Mouse (Mus musculus) megakaryocyte progenitor cell, adult 5-6 weeks (primary cell): ENCODE measurements around the gene Camk2b. TPM values are rescaled to one million over a fixed set of nuclear protein-coding genes. Genes with fewer than 3 reads are reported as not detected.
A peak's percentile ranks its signal among the peaks of the same experiment; 100 is the strongest.
"Not testable (repeated sequence)": the region's sequence is repeated elsewhere in the genome, so short reads cannot be mapped to it uniquely, and the experiment has no call there.

Experiments
- ATAC-seq: replicated peaks from 2 replicates; pipeline ENCODE4 v1.8.0; 2016; ENCODE audit warnings: mild to moderate bottlenecking, moderate TSS enrichment, inconsistent platforms; ENCODE audit not compliant: poor library complexity
- total RNA-seq, 2 experiments: library from RNA; stranded (forward) in 1 of 2; stranded (reverse) in 1 of 2; fragments of 157-497, 149-512 nt in 1 of 2; fragments of 200-1000 nt in 1 of 2; gene quantifications; 2 replicates each; pipeline versions ENCODE4 v1.2.3 to v1.2.4; 2015 to 2017

Camk2b gene
- total RNA-seq, 2 experiments from 2014 or later: 0.83 to 1.8 TPM

- peak; percentile 93 for ATAC-seq
These were observed 116.4 kb downstream of the Camk2b start, which contains the start of gene Gck for GRCm38 (mm10) chr11:5949586-5950352. Gene Gck, minus strand, starts transcription at chr11:5950081.

DNA sequence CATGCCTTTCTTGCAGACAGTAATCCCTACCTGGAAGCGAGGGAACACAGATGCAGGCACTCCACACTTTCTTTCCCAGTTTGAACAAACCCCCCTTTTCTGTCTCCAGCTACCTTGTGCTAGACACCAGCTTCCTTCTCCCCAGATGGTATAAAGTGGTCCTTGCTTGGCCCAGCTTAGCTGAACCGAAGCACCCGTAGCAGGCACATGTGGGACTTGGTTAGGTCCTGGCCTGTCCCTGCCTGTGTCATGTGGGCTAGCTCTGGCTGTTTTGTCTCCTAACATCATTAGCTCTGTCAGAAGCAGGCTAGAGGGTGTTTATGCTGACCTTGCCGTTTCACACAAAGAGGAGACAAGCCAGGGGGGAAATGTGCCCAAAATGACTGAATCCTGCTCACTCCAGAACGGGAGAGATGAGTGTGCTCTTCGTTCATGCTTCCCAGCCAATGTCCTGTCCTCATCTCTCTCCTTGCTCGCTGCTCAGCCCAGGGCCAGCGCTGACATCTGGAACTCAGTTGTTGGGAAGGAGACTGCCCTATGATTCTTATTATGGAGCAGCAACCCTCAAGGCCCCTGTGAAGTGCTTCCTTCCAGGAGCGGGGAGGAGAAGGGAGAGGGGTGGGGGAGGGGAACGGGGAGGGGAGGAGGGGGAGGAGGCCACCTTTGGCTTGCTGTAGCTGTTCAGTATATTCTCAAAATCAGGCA lies 117.5 kb downstream of the Camk2b start:
- no peak for ATAC-seq

- no peak for ATAC-seq
These were observed 118.4 kb downstream of the Camk2b start for GRCm38 (mm10) chr11:5947796-5948195.

- ATAC-seq: no peak
These were observed 121.1 kb downstream of the Camk2b start for GRCm38 (mm10) chr11:5945096-5945495.

- no peak for ATAC-seq
These were observed 123.2 kb downstream of the Camk2b start for GRCm38 (mm10) chr11:5942966-5943365.

DNA sequence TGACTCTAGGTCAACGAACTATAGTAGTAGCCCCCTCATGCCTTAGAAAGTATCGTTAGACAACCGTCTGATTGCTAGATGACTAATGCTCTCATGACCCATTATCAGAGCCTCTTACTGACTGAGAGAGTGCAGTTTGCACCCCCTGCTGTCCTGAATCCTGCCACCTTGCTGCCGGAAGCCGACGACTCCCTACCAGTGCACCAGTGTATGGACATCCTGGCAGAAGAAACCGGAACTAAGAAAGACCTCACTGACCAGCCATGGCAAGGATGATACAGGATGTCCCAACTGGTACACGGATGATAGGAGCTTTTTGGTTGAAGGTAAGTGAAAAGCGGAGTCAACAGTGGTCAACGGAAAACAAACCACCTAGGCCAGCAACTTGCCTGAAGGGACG lies 131.6 kb downstream of the Camk2b start:
- ATAC-seq: not testable (repeated sequence)

GRCm38 (mm10) chr11:5931947-5932346 lies 134.2 kb downstream of the Camk2b start:
- ATAC-seq: not testable (repeated sequence)

DNA sequence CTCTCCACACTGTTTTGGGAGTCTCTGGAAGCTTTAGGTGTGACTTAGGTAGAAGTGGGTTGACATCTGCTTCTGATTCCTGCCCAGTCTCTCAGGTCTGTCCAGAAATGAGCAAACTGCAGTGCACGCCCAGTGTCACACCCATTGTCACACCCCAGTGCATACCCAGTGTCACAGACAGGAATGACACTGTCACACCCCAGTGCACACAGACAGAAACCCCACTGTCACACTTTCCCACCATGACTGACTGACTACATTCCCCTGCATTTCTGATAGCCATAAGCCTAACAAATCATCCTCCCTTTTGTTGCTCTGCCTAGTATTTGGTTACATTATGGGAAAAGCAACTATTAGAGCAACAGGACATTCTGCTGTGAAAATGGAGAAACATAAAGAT lies 135.6 kb downstream of the Camk2b start:
- ATAC-seq: no peak

GRCm38 (mm10) chr11:5926696-5927220 lies 139.4 kb downstream of the Camk2b start:
- no peak for ATAC-seq

GRCm38 (mm10) chr11:5924699-5925098 lies 141.5 kb downstream of the Camk2b start:
- ATAC-seq: no peak

DNA sequence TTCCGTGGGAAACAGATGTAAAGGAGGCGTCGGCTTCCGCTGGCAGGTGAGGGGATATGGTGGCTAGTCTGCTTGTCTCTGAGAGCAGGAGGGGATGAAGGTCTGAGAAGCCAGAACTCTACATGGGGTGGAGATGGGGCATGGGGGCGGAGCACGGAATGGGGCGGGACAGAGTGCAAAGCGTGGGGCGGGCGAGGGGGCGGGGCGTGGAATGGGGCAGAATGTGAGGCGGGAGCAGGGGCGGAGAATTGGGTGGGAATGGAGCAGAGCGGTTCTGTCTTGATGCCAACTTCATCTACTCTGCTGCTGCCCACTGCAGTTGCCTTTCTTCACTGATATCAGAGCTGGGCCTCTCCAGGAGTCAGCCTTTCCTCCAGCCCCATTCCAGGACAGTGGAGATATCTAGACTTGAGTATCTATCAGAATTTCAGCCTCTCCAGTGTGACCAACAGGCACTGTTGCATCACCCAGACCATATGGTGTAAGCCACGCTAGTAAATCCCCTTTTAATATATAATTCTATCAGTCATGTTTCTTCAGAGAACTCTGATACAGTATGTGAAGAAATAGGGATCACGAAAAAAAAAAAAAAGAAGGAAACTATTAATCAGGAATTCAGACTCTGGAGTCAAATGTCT lies 145.7 kb downstream of the Camk2b start:
- peak; percentile 86 for ATAC-seq

Other genes starting within 250 kb of the Camk2b start
- 2.1 and 3.3 TPM in 2 replicates for gene Polm, start 228.3 kb downstream of the Camk2b start, total RNA-seq (2015)
- gene Polm, start 228.3 kb downstream of the Camk2b start, total RNA-seq (2017): 1.3 and 1.4 TPM in 2 replicates
- gene Aebp1, start 204.4 kb downstream of the Camk2b start, total RNA-seq (2015): not detected in 2 replicates
- not detected in 2 replicates for gene Aebp1, start 204.4 kb downstream of the Camk2b start, total RNA-seq (2017)
- 63.9 and 65.8 TPM in 2 replicates for gene Pold2, start 188.1 kb downstream of the Camk2b start, total RNA-seq (2015)
- gene Pold2, start 188.1 kb downstream of the Camk2b start, total RNA-seq (2017): 48.4 and 52.0 TPM in 2 replicates
- not detected in 2 replicates for gene Myl7, start 167.6 kb downstream of the Camk2b start, total RNA-seq (2015)
- gene Myl7, start 167.6 kb downstream of the Camk2b start, total RNA-seq (2017): not detected in 2 replicates
- not detected in 2 replicates for gene Gck, start 116.3 kb downstream of the Camk2b start, total RNA-seq (2015)
- gene Gck, start 116.3 kb downstream of the Camk2b start, total RNA-seq (2017): not detected in 2 replicates
- 17.4 and 18.2 TPM in 2 replicates for gene Ykt6, start 110.7 kb downstream of the Camk2b start, total RNA-seq (2015)
- gene Ykt6, start 110.7 kb downstream of the Camk2b start, total RNA-seq (2017): 44.4 and 48.7 TPM in 2 replicates
- gene A730071L15Rik, start 133.7 kb upstream of the Camk2b start, total RNA-seq (2015): 0.42 and 0.67 TPM in 2 replicates
- gene A730071L15Rik, start 133.7 kb upstream of the Camk2b start, total RNA-seq (2017): 0.51 and 1.7 TPM in 2 replicates
- gene Nudcd3, start 134.1 kb upstream of the Camk2b start, total RNA-seq (2015): 15.6 and 22.7 TPM in 2 replicates
- gene Nudcd3, start 134.1 kb upstream of the Camk2b start, total RNA-seq (2017): 33.4 and 36.9 TPM in 2 replicates
- not detected in 2 replicates for gene Npc1l1, start 163.8 kb upstream of the Camk2b start, total RNA-seq (2015)
- not detected in 2 replicates for gene Npc1l1, start 163.8 kb upstream of the Camk2b start, total RNA-seq (2017)
- gene Ddx56, start 201.4 kb upstream of the Camk2b start, total RNA-seq (2015): 34.7 and 44.6 TPM in 2 replicates
- 44.6 and 51.4 TPM in 2 replicates for gene Ddx56, start 201.4 kb upstream of the Camk2b start, total RNA-seq (2017)
- 54.5 and 60.0 TPM in 2 replicates for gene Tmed4, start 208.5 kb upstream of the Camk2b start, total RNA-seq (2015)
- 54.8 and 63.7 TPM in 2 replicates for gene Tmed4, start 208.5 kb upstream of the Camk2b start, total RNA-seq (2017)
- gene Ogdh, start 225.3 kb upstream of the Camk2b start, total RNA-seq (2015): 110 and 113 TPM in 2 replicates
- gene Ogdh, start 225.3 kb upstream of the Camk2b start, total RNA-seq (2017): 84.7 and 91.1 TPM in 2 replicates